Mouse (Mus musculus) C2C12 (cell line): ENCODE results near the gene Gm20388. TPM values are rescaled to one million over a fixed set of nuclear protein-coding genes. Genes with fewer than 3 reads are reported as not detected.

Source experiments
- H3K27me3 ChIP-seq: one replicate; pipeline ENCODE4 v1.6.1; 2011; ENCODE audit not compliant: control insufficient read depth, insufficient read depth, insufficient read length
- H3K36me3 ChIP-seq: one replicate; pipeline ENCODE4 v1.6.1; 2011; ENCODE audit not compliant: control insufficient read depth, insufficient read depth
- H3K4me3 ChIP-seq: one replicate; pipeline ENCODE4 v1.5.1; 2011; ENCODE audit warnings: mild to moderate bottlenecking, control low read depth; ENCODE audit not compliant: poor library complexity, insufficient read depth, severe bottlenecking
- H3K79me2 ChIP-seq: one replicate; pipeline ENCODE4 v1.6.1; 2011; ENCODE audit not compliant: control insufficient read depth, insufficient read depth
- H3K79me3 ChIP-seq: one replicate; pipeline ENCODE4 v1.6.1; 2011; ENCODE audit warnings: low read depth, control low read depth
- H3ac ChIP-seq: one replicate; pipeline ENCODE3; 2011; ENCODE audit warnings: low read depth; ENCODE audit not compliant: control insufficient read depth, insufficient read length
- CEBPB ChIP-seq: IDR thresholded peaks from one replicate; pipeline ENCODE4 v1.6.1; 2011; ENCODE audit warnings: low read depth, mild to moderate bottlenecking, control low read depth, moderate library complexity
- CTCF ChIP-seq: IDR thresholded peaks from one replicate; pipeline ENCODE4 v1.5.1; 2011; ENCODE audit not compliant: control insufficient read depth, insufficient read depth, insufficient read length
- FOSL1 ChIP-seq: IDR thresholded peaks from one replicate; pipeline ENCODE4 v1.8.0; 2011; ENCODE audit warnings: mild to moderate bottlenecking, low read length; ENCODE audit not compliant: poor library complexity, insufficient read depth, severe bottlenecking
- MAX ChIP-seq: IDR thresholded peaks from one replicate; pipeline ENCODE4 v1.6.1; 2011; ENCODE audit warnings: mild to moderate bottlenecking, control low read depth
- MYOD1 ChIP-seq: IDR thresholded peaks from one replicate; pipeline ENCODE4 v1.6.1; 2011; ENCODE audit warnings: low read depth; ENCODE audit not compliant: control insufficient read depth, insufficient read length
- MYOG ChIP-seq: IDR thresholded peaks from one replicate; pipeline ENCODE4 v1.6.1; 2011; ENCODE audit not compliant: control insufficient read depth, insufficient read length; ENCODE audit errors: extremely low read depth
- USF1 ChIP-seq: IDR thresholded peaks from one replicate; pipeline ENCODE4 v1.6.1; 2011; ENCODE audit warnings: low read depth, mild to moderate bottlenecking, control low read depth, moderate library complexity
- polyA plus RNA-seq: library from polyadenylated mRNA; unstranded; fragments of >200 nt; fragmentation: generic; extraction: Trizol; gene quantifications from one replicate; pipeline ENCODE4 v1.2.1, GENCODE M21; 2012; ENCODE audit warnings: missing spikeins

Gm20388 gene
- polyA plus RNA-seq, 1 experiment = 15.0 TPM

DNA sequence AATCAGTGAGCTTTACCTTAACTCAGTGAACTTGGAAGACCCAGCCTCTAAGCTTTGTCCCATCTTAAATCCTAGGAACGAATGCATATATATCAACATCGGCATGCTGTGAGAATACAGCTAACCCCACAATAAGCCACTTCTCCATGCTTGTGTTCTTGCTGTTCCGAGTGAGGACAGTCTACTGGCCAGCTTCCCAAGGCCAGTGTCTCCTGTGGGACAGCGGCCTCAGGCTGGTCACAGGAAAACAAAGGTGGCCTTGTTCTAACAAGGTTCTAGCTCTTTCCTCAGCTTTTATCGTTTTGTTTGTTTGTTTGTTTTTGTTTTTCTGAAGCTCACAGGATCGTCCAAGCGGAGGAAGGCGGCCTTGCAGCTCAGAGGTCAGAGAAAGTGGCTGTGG is 3823.8 kb downstream of the Gm20388 start:
- Histone ChIP-seq H3K79me2 (no peaks in the 10 kb centered on the region), H3K4me3 (no peak overlapping the region), H3K79me3 (no peaks in the 10 kb centered on the region), H3ac (no peak overlapping the region), H3K27me3 (no peaks in the 10 kb centered on the region), H3K36me3 (no peaks in the 10 kb centered on the region)
- no peak for TF ChIP-seq FOSL1

DNA sequence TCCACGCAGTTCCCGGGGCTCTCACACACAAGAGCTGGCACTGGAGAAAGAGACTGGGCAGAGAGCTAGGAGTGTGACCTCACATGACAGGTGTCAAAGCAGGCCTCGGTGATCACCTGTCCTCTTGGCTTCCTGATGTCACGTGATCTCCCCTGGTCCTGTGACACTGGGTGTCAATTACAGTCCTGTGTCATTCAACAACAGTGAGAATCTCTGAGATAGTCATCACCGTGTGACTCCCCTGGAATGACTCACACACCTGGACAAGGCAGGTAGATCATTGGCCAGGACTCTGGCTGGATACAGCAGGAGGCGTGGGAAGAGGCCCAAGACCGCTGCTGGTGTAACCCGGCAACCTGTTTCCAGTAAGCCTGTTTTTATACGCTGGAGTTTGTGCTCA is 3826.3 kb downstream of the Gm20388 start:
- TF ChIP-seq MYOD1 = no peak
- TF ChIP-seq CEBPB = no peak
- no peak for TF ChIP-seq MYOG
- TF ChIP-seq MAX = no peak
- no peak for TF ChIP-seq CTCF
- no peak for TF ChIP-seq FOSL1
- no peak for TF ChIP-seq USF1
- Histone ChIP-seq H3K36me3 (no peaks in the 10 kb centered on the region), H3K4me3 (no peak overlapping the region), H3K79me3 (no peaks in the 10 kb centered on the region), H3ac (no peak overlapping the region), H3K27me3 (no peaks in the 10 kb centered on the region), H3K79me2 (no peaks in the 10 kb centered on the region)

DNA sequence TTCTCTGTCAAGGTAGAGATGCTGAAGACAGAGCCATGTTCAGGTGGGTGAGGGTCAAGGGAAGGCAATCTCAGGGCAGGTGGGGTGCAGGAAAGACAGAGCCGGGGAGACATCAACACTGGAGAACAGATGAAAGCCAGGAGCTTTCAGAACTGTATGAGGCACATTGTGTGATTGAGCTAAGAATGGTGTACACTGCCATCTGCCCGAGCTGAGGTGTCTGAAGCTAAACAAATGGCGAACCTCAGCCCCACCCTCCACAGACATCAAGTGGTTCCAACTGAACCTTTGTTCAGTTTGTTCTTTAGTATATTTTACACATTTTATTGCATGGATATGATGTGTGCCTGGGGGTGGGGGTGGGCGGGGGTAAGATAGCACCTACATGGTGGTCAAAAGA is 3829.6 kb downstream of the Gm20388 start:
- no peak overlapping the region for H3ac ChIP-seq

DNA sequence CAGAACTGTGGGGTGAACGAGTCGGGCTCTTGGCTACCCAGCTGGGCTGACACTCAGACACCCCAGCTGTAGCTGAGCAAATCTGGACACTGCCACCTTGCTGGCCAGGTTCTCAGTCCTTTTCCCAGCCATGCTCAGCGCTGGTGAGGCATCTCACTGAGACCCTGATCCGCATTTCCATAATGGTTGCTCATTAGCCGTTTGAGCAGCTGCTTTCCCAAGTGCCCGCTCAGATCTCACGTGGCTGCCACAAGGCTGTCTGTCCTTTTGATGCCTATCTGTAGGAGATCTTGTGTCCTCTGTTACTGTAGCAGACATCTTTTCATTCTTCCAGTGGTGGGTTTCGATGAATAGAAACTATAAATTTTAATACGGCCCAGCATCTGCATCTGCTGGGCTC is 3830.6 kb downstream of the Gm20388 start:
- no peak for TF ChIP-seq MYOG
- TF ChIP-seq CEBPB = no peak
- TF ChIP-seq MYOD1 = no peak
- Histone ChIP-seq H3ac (no peak overlapping the region), H3K36me3 (no peaks in the 10 kb centered on the region), H3K79me2 (no peaks in the 10 kb centered on the region), H3K4me3 (no peak overlapping the region), H3K79me3 (no peaks in the 10 kb centered on the region), H3K27me3 (no peaks in the 10 kb centered on the region)

More for the DNA sequence above, 3829.6 kb downstream of the Gm20388 start:
- Histone ChIP-seq H3K27me3 (no peaks in the 10 kb centered on the region), H3K4me3 (no peak overlapping the region), H3K36me3 (no peaks in the 10 kb centered on the region), H3K79me2 (no peaks in the 10 kb centered on the region), H3K79me3 (no peaks in the 10 kb centered on the region)
- TF ChIP-seq MYOG = no peak
- TF ChIP-seq MYOD1 = no peak
- no peak for TF ChIP-seq USF1
- no peak for TF ChIP-seq FOSL1
- no peak for TF ChIP-seq CTCF
- TF ChIP-seq CEBPB = no peak
- TF ChIP-seq MAX = no peak

DNA sequence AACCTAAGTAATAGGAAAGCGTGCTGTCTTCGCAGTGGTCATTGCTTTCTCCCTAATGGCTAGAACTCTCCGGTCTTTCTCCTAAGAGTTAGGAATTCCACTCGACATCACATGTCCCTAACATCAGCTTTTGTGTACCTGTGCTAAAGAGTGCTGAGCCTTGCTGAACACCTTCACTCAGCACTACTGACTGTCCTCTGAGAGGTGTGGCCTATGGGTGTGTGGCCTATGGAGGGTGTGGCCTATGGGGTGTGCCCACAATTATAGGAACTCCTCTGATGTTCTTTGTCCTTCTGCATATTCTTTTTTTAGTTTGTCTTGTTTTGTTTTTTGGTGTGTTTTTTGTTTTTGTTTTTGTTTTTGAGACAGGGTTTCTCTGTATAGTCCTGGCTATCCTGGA is 3835.8 kb downstream of the Gm20388 start:
- no peaks in the 10 kb centered on the region for H3K27me3 ChIP-seq
- no peak overlapping the region for H3K4me3 ChIP-seq
- no peaks in the 10 kb centered on the region for H3K79me2 ChIP-seq
- H3ac ChIP-seq = no peak overlapping the region
- no peaks in the 10 kb centered on the region for H3K79me3 ChIP-seq
- no peak for TF ChIP-seq MAX
- no peak for TF ChIP-seq MYOD1
- no peaks in the 10 kb centered on the region for H3K36me3 ChIP-seq

DNA sequence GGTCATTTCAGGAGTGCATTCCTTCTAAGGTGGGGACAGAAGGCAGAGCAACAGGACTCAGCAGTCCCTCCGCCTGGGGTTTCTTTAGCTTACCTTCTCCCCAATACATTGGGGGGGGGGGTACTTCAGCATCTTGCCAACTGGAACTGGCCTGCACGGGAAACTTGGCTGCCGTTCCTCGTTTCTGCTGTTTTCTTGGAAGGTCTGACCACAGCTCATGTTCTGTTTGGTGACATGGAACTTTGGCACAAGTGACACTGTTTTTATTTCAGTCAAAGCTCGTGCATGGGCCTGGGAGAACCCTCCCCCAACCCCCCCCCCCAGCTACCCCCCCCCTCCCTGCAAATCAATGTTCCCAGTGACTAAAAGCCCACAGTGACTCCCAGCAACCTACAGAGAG is 3837.1 kb downstream of the Gm20388 start:
- Histone ChIP-seq H3K27me3 (no peaks in the 10 kb centered on the region), H3K36me3 (no peaks in the 10 kb centered on the region), H3K79me2 (no peaks in the 10 kb centered on the region), H3K79me3 (no peaks in the 10 kb centered on the region), H3K4me3 (no peak overlapping the region), H3ac (no peak overlapping the region)
- TF ChIP-seq MYOG (no peak), MYOD1 (no peak), USF1 (no peak), FOSL1 (no peak), CTCF (no peak), CEBPB (no peak), MAX (no peak)
